Mouse (Mus musculus): ENCODE measurements around the gene Phf14. TPM values are rescaled to one million over a fixed set of nuclear protein-coding genes. Genes with fewer than 3 reads are reported as not detected.

The Phf14 gene
- polyA plus RNA-seq, 1 experiment from 2014 or later: 14.8 TPM

- WGBS (ENCODE audit: insufficient replicate concordance): 56% methylated on average over 4 of the region's 4 CpGs
- ATAC-seq (ENCODE audit: insufficient read depth): no peak
- no peak overlapping the region for H3K27ac ChIP-seq (replicated peaks)
- H3K4me2 ChIP-seq: no peak overlapping the region
- H3K36me3 ChIP-seq (replicated peaks): no peaks in the 10 kb centered on the region
- H3K9ac ChIP-seq: no peak overlapping the region
- no peak overlapping the region for H3K4me3 ChIP-seq (replicated peaks)
- H3K4me1 ChIP-seq (replicated peaks): peaks cover 3% of the 10 kb centered on the region; the same call in 1 of the 2 replicates
- no peaks in the 10 kb centered on the region for H3K27me3 ChIP-seq
- H3K9me3 ChIP-seq (replicated peaks): no peaks in the 10 kb centered on the region
Measured at GRCm38 (mm10) chr6:12020738-12021137, 113.1 kb downstream of the Phf14 start.

- 77% methylated on average over 4 of the region's 4 CpGs for WGBS (ENCODE audit: insufficient replicate concordance)
- no peaks in the 10 kb centered on the region for H3K9me3 ChIP-seq (replicated peaks)
- H3K27ac ChIP-seq (replicated peaks): no peak overlapping the region
- peaks cover 3% of the 10 kb centered on the region; the same call in 1 of the 2 replicates for H3K4me1 ChIP-seq (replicated peaks)
- H3K4me3 ChIP-seq (replicated peaks): no peak overlapping the region
- H3K36me3 ChIP-seq (replicated peaks): no peaks in the 10 kb centered on the region
- no peak for ATAC-seq (ENCODE audit: insufficient read depth)
- H3K9ac ChIP-seq: no peak overlapping the region
- H3K4me2 ChIP-seq: no peak overlapping the region
- H3K27me3 ChIP-seq: no peaks in the 10 kb centered on the region
Measured at GRCm38 (mm10) chr6:12021480-12021879, 113.9 kb downstream of the Phf14 start.

GRCm38 (mm10) chr6:12023395-12023794 lies 115.8 kb downstream of the Phf14 start:
- H3K4me2 ChIP-seq: no peak overlapping the region
- peak; percentile 73 for ATAC-seq (ENCODE audit: insufficient read depth)
- 27% methylated on average over 2 of the region's 2 CpGs for WGBS (ENCODE audit: insufficient replicate concordance)
- H3K36me3 ChIP-seq (replicated peaks): no peaks in the 10 kb centered on the region
- H3K4me3 ChIP-seq (replicated peaks): no peak overlapping the region
- H3K27ac ChIP-seq (replicated peaks): no peak overlapping the region
- peaks cover 3% of the 10 kb centered on the region; the same call in 1 of the 2 replicates for H3K4me1 ChIP-seq (replicated peaks)
- no peak overlapping the region for H3K9ac ChIP-seq
- H3K27me3 ChIP-seq: no peaks in the 10 kb centered on the region
- H3K9me3 ChIP-seq (replicated peaks): no peaks in the 10 kb centered on the region

GRCm38 (mm10) chr6:12026804-12027537 lies 119.4 kb downstream of the Phf14 start:
- no peaks in the 10 kb centered on the region for H3K27me3 ChIP-seq
- no peaks in the 10 kb centered on the region for H3K9me3 ChIP-seq (replicated peaks)
- H3K36me3 ChIP-seq (replicated peaks): no peaks in the 10 kb centered on the region
- no peak overlapping the region for H3K27ac ChIP-seq (replicated peaks)
- ATAC-seq (ENCODE audit: insufficient read depth): no peak
- H3K4me1 ChIP-seq (replicated peaks): peaks cover 3% of the 10 kb centered on the region; the same call in 1 of the 2 replicates
- no peak overlapping the region for H3K4me2 ChIP-seq
- no peak overlapping the region for H3K9ac ChIP-seq
- no peak overlapping the region for H3K4me3 ChIP-seq (replicated peaks)
- WGBS (ENCODE audit: insufficient replicate concordance): 86% methylated on average over 2 of the region's 2 CpGs

GRCm38 (mm10) chr6:12034561-12034960 lies 127.0 kb downstream of the Phf14 start:
- H3K4me2 ChIP-seq: no peak overlapping the region
- no peaks in the 10 kb centered on the region for H3K9me3 ChIP-seq (replicated peaks)
- H3K27ac ChIP-seq (replicated peaks): no peak overlapping the region
- no peaks in the 10 kb centered on the region for H3K4me1 ChIP-seq (replicated peaks)
- WGBS (ENCODE audit: insufficient replicate concordance): 71% methylated on average over 4 of the region's 4 CpGs
- no peak overlapping the region for H3K9ac ChIP-seq
- no peaks in the 10 kb centered on the region for H3K36me3 ChIP-seq (replicated peaks)
- H3K4me3 ChIP-seq (replicated peaks): no peak overlapping the region
- no peaks in the 10 kb centered on the region for H3K27me3 ChIP-seq
- no peak for ATAC-seq (ENCODE audit: insufficient read depth)

GRCm38 (mm10) chr6:12038268-12038667 lies 130.7 kb downstream of the Phf14 start:
- ATAC-seq (ENCODE audit: insufficient read depth): no peak
- no peaks in the 10 kb centered on the region for H3K4me1 ChIP-seq (replicated peaks)
- H3K36me3 ChIP-seq (replicated peaks): no peaks in the 10 kb centered on the region
- H3K27ac ChIP-seq (replicated peaks): no peak overlapping the region
- no peak overlapping the region for H3K4me2 ChIP-seq
- H3K4me3 ChIP-seq (replicated peaks): no peak overlapping the region
- H3K27me3 ChIP-seq: no peaks in the 10 kb centered on the region
- no peaks in the 10 kb centered on the region for H3K9me3 ChIP-seq (replicated peaks)
- no peak overlapping the region for H3K9ac ChIP-seq
- WGBS (ENCODE audit: insufficient replicate concordance): 51% methylated on average over 7 of the region's 7 CpGs

- H3K4me2 ChIP-seq: no peak overlapping the region
- no peak overlapping the region for H3K9ac ChIP-seq
- H3K4me3 ChIP-seq (replicated peaks): no peak overlapping the region
- no peaks in the 10 kb centered on the region for H3K4me1 ChIP-seq (replicated peaks)
- no peaks in the 10 kb centered on the region for H3K36me3 ChIP-seq (replicated peaks)
- 54% methylated on average over 2 of the region's 2 CpGs for WGBS (ENCODE audit: insufficient replicate concordance)
- no peaks in the 10 kb centered on the region for H3K27me3 ChIP-seq
- H3K9me3 ChIP-seq (replicated peaks): no peaks in the 10 kb centered on the region
- H3K27ac ChIP-seq (replicated peaks): no peak overlapping the region
- no peak for ATAC-seq (ENCODE audit: insufficient read depth)
Measured at GRCm38 (mm10) chr6:12052884-12053283, 145.3 kb downstream of the Phf14 start.

- Histone ChIP-seq H3K4me2 (no peak overlapping the region), H3K27ac (replicated peaks) (no peak overlapping the region), H3K27me3 (no peaks in the 10 kb centered on the region), H3K36me3 (replicated peaks) (no peaks in the 10 kb centered on the region), H3K9ac (no peak overlapping the region), H3K9me3 (replicated peaks) (no peaks in the 10 kb centered on the region), H3K4me3 (replicated peaks) (no peak overlapping the region), H3K4me1 (replicated peaks) (no peaks in the 10 kb centered on the region)
- ATAC-seq (ENCODE audit: insufficient read depth): no peak
- 68% methylated on average over 3 of the region's 3 CpGs for WGBS (ENCODE audit: insufficient replicate concordance)
Measured at GRCm38 (mm10) chr6:12054149-12054548, 146.5 kb downstream of the Phf14 start.

- no peak for ATAC-seq (ENCODE audit: insufficient read depth)
- Histone ChIP-seq H3K9ac (no peak overlapping the region), H3K4me3 (replicated peaks) (no peak overlapping the region), H3K9me3 (replicated peaks) (no peaks in the 10 kb centered on the region), H3K27me3 (no peaks in the 10 kb centered on the region), H3K27ac (replicated peaks) (no peak overlapping the region), H3K36me3 (replicated peaks) (no peaks in the 10 kb centered on the region), H3K4me1 (replicated peaks) (no peaks in the 10 kb centered on the region), H3K4me2 (no peak overlapping the region)
- 72% methylated on average over 5 of the region's 5 CpGs for WGBS (ENCODE audit: insufficient replicate concordance)
Measured at GRCm38 (mm10) chr6:12058717-12059116, 151.1 kb downstream of the Phf14 start.

- 48% methylated on average over 7 of the region's 7 CpGs for WGBS (ENCODE audit: insufficient replicate concordance)
- Histone ChIP-seq H3K27ac (replicated peaks) (no peak overlapping the region), H3K4me1 (replicated peaks) (no peaks in the 10 kb centered on the region), H3K4me3 (replicated peaks) (no peak overlapping the region), H3K27me3 (no peaks in the 10 kb centered on the region), H3K36me3 (replicated peaks) (no peaks in the 10 kb centered on the region), H3K4me2 (no peak overlapping the region), H3K9me3 (replicated peaks) (no peaks in the 10 kb centered on the region), H3K9ac (no peak overlapping the region)
- no peak for ATAC-seq (ENCODE audit: insufficient read depth)
Measured at GRCm38 (mm10) chr6:12059971-12060370, 152.4 kb downstream of the Phf14 start.

GRCm38 (mm10) chr6:12060452-12061140 lies 153.0 kb downstream of the Phf14 start:
- no peaks in the 10 kb centered on the region for H3K4me1 ChIP-seq (replicated peaks)
- H3K27me3 ChIP-seq: no peaks in the 10 kb centered on the region
- 40% methylated on average over 9 of the region's 9 CpGs for WGBS (ENCODE audit: insufficient replicate concordance)
- no peak overlapping the region for H3K4me3 ChIP-seq (replicated peaks)
- no peak for ATAC-seq (ENCODE audit: insufficient read depth)
- no peaks in the 10 kb centered on the region for H3K9me3 ChIP-seq (replicated peaks)
- no peaks in the 10 kb centered on the region for H3K36me3 ChIP-seq (replicated peaks)
- no peak overlapping the region for H3K27ac ChIP-seq (replicated peaks)
- no peak overlapping the region for H3K9ac ChIP-seq
- H3K4me2 ChIP-seq: no peak overlapping the region
